Mouse (Mus musculus): ENCODE results near the gene S100a5. TPM values are rescaled to one million over a fixed set of nuclear protein-coding genes. Genes with fewer than 3 reads are reported as not detected.

The S100a5 gene
- polyA plus RNA-seq (2012; rRNA removed), result not detected in 2 replicates

- no peak for DNase-seq
- WGBS, result 51% methylated on average over 3 of the region's 3 CpGs
- Histone ChIP-seq H3K27ac (ENCODE audit: insufficient read depth, low read length) (no peak within 1 kb of the TSS), H3K4me1 (ENCODE audit: control insufficient read depth, insufficient read depth, low read length) (peaks cover 5% of the 10 kb centered on the region), H3K27me3 (ENCODE audit: control insufficient read depth, insufficient read depth, low read length) (0 out of 2 replicates have a peak, but pooled peaks cover 2% of the 10 kb centered on the region), H3K4me3 (replicated peaks; ENCODE audit: insufficient read depth, low read depth, low read length) (no peak within 1 kb of the TSS)
- TF ChIP-seq CTCF (IDR thresholded peaks at IDR 0.05; ENCODE audit: borderline replicate concordance, insufficient read depth, low read depth, low read length), result no peak
- no peak for TF ChIP-seq POLR2A (IDR thresholded peaks at IDR 0.05; ENCODE audit: borderline replicate concordance, insufficient read depth, low read length)
Measured at GRCm38 (mm10) chr3:90608223-90608622, at the start of gene S100a5. Gene S100a5, plus strand, starts transcription at chr3:90608523.

DNA sequence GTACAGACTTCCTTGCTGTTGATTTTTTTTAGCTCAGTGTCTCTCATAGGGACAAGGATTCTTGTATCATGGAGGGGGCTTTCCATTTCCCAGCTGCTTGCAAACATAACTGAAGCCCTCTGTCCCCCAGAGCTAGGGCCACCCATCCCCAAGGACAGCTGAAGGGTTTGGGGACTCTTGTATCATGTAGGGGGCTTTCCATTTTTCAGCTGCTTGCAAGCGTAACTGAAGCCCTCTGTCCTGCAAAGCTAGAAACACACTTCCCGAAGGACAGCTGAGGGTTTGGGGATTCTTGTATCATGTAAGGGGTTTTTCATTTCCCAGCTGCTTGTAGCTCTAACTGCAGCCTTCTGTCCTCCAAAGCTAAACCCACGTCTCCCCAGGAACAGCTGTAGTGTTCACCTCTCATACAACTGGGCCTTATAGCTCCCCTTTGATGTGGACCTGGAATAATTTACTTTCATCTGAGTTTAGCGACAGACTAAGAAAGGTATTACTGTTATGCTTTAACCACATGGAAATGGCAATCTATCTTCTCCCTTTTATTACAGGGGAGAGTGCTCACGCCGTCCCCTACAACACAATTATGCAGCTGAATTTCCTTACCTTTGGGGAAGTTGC is 48.2 kb upstream of the S100a5 start, which contains the start of gene S100a3:
Gene S100a3 (plus strand): TSS at position 571 of the 621 bp plus-strand sequence.
- no peaks in the 10 kb centered on the region for H3K4me1 ChIP-seq (ENCODE audit: control insufficient read depth, insufficient read depth, low read length)
- WGBS, result 83% methylated on average over 6 of the region's 6 CpGs
- H3K4me3 ChIP-seq (replicated peaks; ENCODE audit: insufficient read depth, low read depth, low read length), result no peak within 1 kb of the TSS
- no peak for DNase-seq
- TF ChIP-seq POLR2A (IDR thresholded peaks at IDR 0.05; ENCODE audit: borderline replicate concordance, insufficient read depth, low read length), result no peak
- TF ChIP-seq CTCF (IDR thresholded peaks at IDR 0.05; ENCODE audit: borderline replicate concordance, insufficient read depth, low read depth, low read length), result no peak
- H3K27me3 ChIP-seq (ENCODE audit: control insufficient read depth, insufficient read depth, low read length), result no peaks in the 10 kb centered on the region
- H3K27ac ChIP-seq (ENCODE audit: insufficient read depth, low read length), result no peak within 1 kb of the TSS

DNA sequence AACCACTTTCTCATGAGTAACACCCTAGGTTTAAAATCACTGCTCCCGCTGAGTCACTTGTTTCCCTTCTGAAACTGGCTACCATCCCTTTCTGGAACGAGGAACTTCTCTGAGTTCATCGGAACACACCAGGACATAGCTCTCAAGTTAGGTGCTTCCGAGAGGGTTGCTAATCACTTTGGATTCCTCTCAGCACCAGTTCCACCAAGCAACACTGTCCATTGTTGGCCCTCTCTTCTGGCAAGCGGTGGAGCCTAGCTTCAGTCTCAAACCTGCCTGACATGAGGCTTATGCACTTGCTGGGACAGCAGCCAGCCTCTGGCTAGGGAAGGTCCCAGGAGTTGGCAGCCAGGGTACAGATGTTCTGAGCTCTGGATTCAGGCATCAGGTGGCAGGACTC is 33.6 kb upstream of the S100a5 start:
- TF ChIP-seq CTCF (IDR thresholded peaks at IDR 0.05; ENCODE audit: borderline replicate concordance, insufficient read depth, low read depth, low read length), result no peak
- TF ChIP-seq POLR2A (IDR thresholded peaks at IDR 0.05; ENCODE audit: borderline replicate concordance, insufficient read depth, low read length), result no peak
- Histone ChIP-seq H3K4me3 (replicated peaks; ENCODE audit: insufficient read depth, low read depth, low read length) (no peak overlapping the region), H3K27ac (ENCODE audit: insufficient read depth, low read length) (no peak overlapping the region), H3K27me3 (ENCODE audit: control insufficient read depth, insufficient read depth, low read length) (no peaks in the 10 kb centered on the region), H3K4me1 (ENCODE audit: control insufficient read depth, insufficient read depth, low read length) (no peaks in the 10 kb centered on the region)
- DNase-seq, result no peak
- 39% methylated on average over 5 of the region's 5 CpGs for WGBS

DNA sequence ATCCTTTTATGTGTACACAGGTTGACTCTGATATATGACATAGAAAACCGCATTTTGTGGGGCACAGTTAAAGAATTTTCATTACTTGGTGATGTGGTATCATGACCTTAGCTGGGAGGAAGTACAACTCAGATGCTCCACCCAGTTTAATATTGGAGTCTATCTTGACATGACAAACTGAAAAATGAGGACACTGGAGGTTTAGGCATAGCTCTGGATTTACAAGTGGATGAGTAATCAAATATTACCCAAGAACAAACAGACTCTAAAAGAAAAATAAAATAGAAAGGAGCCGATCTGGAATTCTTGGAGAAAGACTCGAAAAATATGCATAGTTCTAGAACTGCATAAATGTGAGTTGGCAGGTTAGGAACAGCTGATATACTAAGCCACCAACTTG is 33.0 kb upstream of the S100a5 start:
- no peak for DNase-seq
- no peak overlapping the region for H3K27ac ChIP-seq (ENCODE audit: insufficient read depth, low read length)
- no peaks in the 10 kb centered on the region for H3K27me3 ChIP-seq (ENCODE audit: control insufficient read depth, insufficient read depth, low read length)
- 88% methylated on average over 3 of the region's 3 CpGs for WGBS
- H3K4me3 ChIP-seq (replicated peaks; ENCODE audit: insufficient read depth, low read depth, low read length), result no peak overlapping the region
- no peak for TF ChIP-seq POLR2A (IDR thresholded peaks at IDR 0.05; ENCODE audit: borderline replicate concordance, insufficient read depth, low read length)
- TF ChIP-seq CTCF (IDR thresholded peaks at IDR 0.05; ENCODE audit: borderline replicate concordance, insufficient read depth, low read depth, low read length), result no peak
- H3K4me1 ChIP-seq (ENCODE audit: control insufficient read depth, insufficient read depth, low read length), result no peaks in the 10 kb centered on the region

GRCm38 (mm10) chr3:90576351-90577001 is 31.8 kb upstream of the S100a5 start:
- WGBS, result 35% methylated on average over 10 of the region's 10 CpGs
- H3K4me1 ChIP-seq (ENCODE audit: control insufficient read depth, insufficient read depth, low read length), result no peaks in the 10 kb centered on the region
- no peak overlapping the region for H3K4me3 ChIP-seq (replicated peaks; ENCODE audit: insufficient read depth, low read depth, low read length)
- TF ChIP-seq CTCF (IDR thresholded peaks at IDR 0.05; ENCODE audit: borderline replicate concordance, insufficient read depth, low read depth, low read length), result no peak
- no peak for TF ChIP-seq POLR2A (IDR thresholded peaks at IDR 0.05; ENCODE audit: borderline replicate concordance, insufficient read depth, low read length)
- H3K27me3 ChIP-seq (ENCODE audit: control insufficient read depth, insufficient read depth, low read length), result no peaks in the 10 kb centered on the region
- no peak for DNase-seq
- H3K27ac ChIP-seq (ENCODE audit: insufficient read depth, low read length), result no peak overlapping the region

DNA sequence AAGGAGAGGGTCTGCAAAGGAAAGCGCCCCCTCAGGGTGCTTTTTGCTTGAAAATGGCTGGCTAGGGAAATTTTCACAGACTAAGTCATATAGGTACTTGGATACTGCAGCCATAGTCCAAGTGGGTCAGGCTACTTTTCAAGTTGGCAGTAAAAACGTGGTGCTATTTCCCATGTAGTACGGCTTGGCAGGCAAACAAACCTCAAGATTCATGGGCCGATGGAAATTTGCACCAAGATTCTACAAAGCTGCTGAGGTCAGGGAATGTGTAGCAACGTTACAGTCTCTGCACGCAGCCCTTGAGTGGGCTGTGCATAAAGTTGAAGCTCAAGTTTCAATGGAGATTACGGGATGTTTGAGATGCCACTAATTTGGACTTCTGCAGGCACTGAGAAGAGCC is 28.9 kb upstream of the S100a5 start:
- no peaks in the 10 kb centered on the region for H3K27me3 ChIP-seq (ENCODE audit: control insufficient read depth, insufficient read depth, low read length)
- H3K27ac ChIP-seq (ENCODE audit: insufficient read depth, low read length), result no peak overlapping the region
- H3K4me3 ChIP-seq (replicated peaks; ENCODE audit: insufficient read depth, low read depth, low read length), result no peak overlapping the region
- H3K4me1 ChIP-seq (ENCODE audit: control insufficient read depth, insufficient read depth, low read length), result no peaks in the 10 kb centered on the region
- TF ChIP-seq POLR2A (IDR thresholded peaks at IDR 0.05; ENCODE audit: borderline replicate concordance, insufficient read depth, low read length) (no peak), CTCF (IDR thresholded peaks at IDR 0.05; ENCODE audit: borderline replicate concordance, insufficient read depth, low read depth, low read length) (no peak)
- WGBS, result 44% methylated on average over 7 of the region's 7 CpGs
- no peak for DNase-seq

DNA sequence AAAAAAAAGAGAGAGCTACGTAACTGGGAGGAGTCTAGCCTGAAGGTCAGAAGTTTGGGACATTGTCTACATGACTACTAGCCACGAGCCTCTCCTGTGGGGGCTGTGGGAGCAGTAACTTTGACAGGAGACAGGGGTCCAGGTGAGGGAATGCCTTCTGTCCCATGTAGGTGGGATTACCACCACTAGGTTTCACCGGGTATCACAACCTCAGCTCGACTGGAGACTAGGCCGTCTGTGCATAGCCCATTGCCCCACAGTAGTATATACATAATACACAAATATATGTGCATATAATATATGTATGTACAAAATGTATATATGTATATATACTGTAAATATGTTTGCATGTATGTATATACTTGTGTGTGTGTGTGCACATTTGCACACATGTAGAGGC is 27.2 kb upstream of the S100a5 start:
- Histone ChIP-seq H3K4me1 (ENCODE audit: control insufficient read depth, insufficient read depth, low read length) (no peaks in the 10 kb centered on the region; the same call in 1 of the 2 replicates), H3K27ac (ENCODE audit: insufficient read depth, low read length) (no peak overlapping the region), H3K4me3 (replicated peaks; ENCODE audit: insufficient read depth, low read depth, low read length) (no peak overlapping the region), H3K27me3 (ENCODE audit: control insufficient read depth, insufficient read depth, low read length) (no peaks in the 10 kb centered on the region)
- no peak for DNase-seq
- no peak for TF ChIP-seq CTCF (IDR thresholded peaks at IDR 0.05; ENCODE audit: borderline replicate concordance, insufficient read depth, low read depth, low read length)
- no peak for TF ChIP-seq POLR2A (IDR thresholded peaks at IDR 0.05; ENCODE audit: borderline replicate concordance, insufficient read depth, low read length)
- WGBS, result 98% methylated on average over 5 of the region's 5 CpGs

DNA sequence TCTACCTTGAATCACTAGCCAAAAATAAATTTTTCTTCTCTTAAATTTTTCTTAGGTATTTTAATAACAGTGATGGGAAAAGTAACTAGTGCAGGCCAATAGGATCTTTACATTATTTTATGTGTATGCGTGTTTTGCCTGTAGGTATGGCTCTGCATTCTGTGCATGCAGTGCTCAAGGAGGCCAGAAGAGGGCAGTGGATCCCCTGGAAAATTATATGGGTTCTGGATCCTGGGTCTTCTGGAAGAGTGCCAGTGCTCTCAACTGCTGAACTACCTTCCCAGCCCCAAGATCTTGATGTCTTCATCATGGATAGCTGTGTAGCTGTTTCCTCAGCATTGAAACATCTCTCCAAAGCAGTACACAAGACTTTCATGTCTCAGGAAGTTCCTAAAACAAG is 26.2 kb upstream of the S100a5 start:
- DNase-seq, result no peak
- 100% methylated on average over 1 of the region's 1 CpGs for WGBS
- no peak overlapping the region for H3K27ac ChIP-seq (ENCODE audit: insufficient read depth, low read length)
- H3K4me3 ChIP-seq (replicated peaks; ENCODE audit: insufficient read depth, low read depth, low read length), result no peak overlapping the region
- H3K4me1 ChIP-seq (ENCODE audit: control insufficient read depth, insufficient read depth, low read length), result no peaks in the 10 kb centered on the region; the same call in 1 of the 2 replicates
- TF ChIP-seq CTCF (IDR thresholded peaks at IDR 0.05; ENCODE audit: borderline replicate concordance, insufficient read depth, low read depth, low read length) (no peak), POLR2A (IDR thresholded peaks at IDR 0.05; ENCODE audit: borderline replicate concordance, insufficient read depth, low read length) (no peak)
- H3K27me3 ChIP-seq (ENCODE audit: control insufficient read depth, insufficient read depth, low read length), result no peaks in the 10 kb centered on the region
